Mouse (Mus musculus) thymus, postnatal 0 days (tissue): ENCODE data around the gene Asic4. TPM values are rescaled to one million over a fixed set of nuclear protein-coding genes. Genes with fewer than 3 reads are reported as not detected.

Experiments used
- polyA plus RNA-seq: library from polyadenylated mRNA; unstranded; fragments of >200 nt; fragmentation: Nextera tagmentation; extraction: Ambion mirVana; gene quantifications from 2 replicates; pipeline ENCODE4 v1.2.1, GENCODE M21; 2015

Gene Asic4
- polyA plus RNA-seq, 1 experiment from 2014 or later, result not detected

Other genes starting within 250 kb of the Asic4 start
- gene Glb1l, start 239.6 kb upstream of the Asic4 start, polyA plus RNA-seq, result 10.9 and 11.3 TPM in 2 replicates
- gene Stk16, start 239.6 kb upstream of the Asic4 start, polyA plus RNA-seq, result 114 and 120 TPM in 2 replicates
- gene Tuba4a, start 230.6 kb upstream of the Asic4 start, polyA plus RNA-seq, result 170 and 193 TPM in 2 replicates
- 0.78 and 0.96 TPM in 2 replicates for gene A630095N17Rik, start 218.3 kb upstream of the Asic4 start, polyA plus RNA-seq
- 14.2 and 14.7 TPM in 2 replicates for gene Dnajb2, start 214.0 kb upstream of the Asic4 start, polyA plus RNA-seq
- gene Ptprn, start 185.9 kb upstream of the Asic4 start, polyA plus RNA-seq, result 0.98 and 1.1 TPM in 2 replicates
- 1.5 and 1.7 TPM in 2 replicates for gene Resp18, start 172.0 kb upstream of the Asic4 start, polyA plus RNA-seq
- gene Dnpep, start 132.4 kb upstream of the Asic4 start, polyA plus RNA-seq, result 84.3 and 87.0 TPM in 2 replicates
- gene Des, start 90.1 kb upstream of the Asic4 start, polyA plus RNA-seq, result 6.0 and 7.4 TPM in 2 replicates
- 1.6 and 1.8 TPM in 2 replicates for gene Speg, start 75.1 kb upstream of the Asic4 start, polyA plus RNA-seq
- 51.4 and 58.5 TPM in 2 replicates for gene Gmppa, start 14.5 kb upstream of the Asic4 start, polyA plus RNA-seq
- gene Chpf, start 28.9 kb downstream of the Asic4 start, polyA plus RNA-seq, result 10.7 and 11.4 TPM in 2 replicates
- gene Tmem198, start 29.1 kb downstream of the Asic4 start, polyA plus RNA-seq, result 0.30 and 0.39 TPM in 2 replicates
- gene Obsl1, start 56.0 kb downstream of the Asic4 start, polyA plus RNA-seq, result 9.9 and 10.2 TPM in 2 replicates
- 1.7 TPM in 2 replicates for gene Inha, start 56.6 kb downstream of the Asic4 start, polyA plus RNA-seq
- 13.1 and 14.4 TPM in 2 replicates for gene Stk11ip, start 71.1 kb downstream of the Asic4 start, polyA plus RNA-seq
- gene Slc4a3, start 95.8 kb downstream of the Asic4 start, polyA plus RNA-seq, result 1.2 and 1.6 TPM in 2 replicates